Mouse (Mus musculus): ENCODE results near the gene Sqor.

DNA sequence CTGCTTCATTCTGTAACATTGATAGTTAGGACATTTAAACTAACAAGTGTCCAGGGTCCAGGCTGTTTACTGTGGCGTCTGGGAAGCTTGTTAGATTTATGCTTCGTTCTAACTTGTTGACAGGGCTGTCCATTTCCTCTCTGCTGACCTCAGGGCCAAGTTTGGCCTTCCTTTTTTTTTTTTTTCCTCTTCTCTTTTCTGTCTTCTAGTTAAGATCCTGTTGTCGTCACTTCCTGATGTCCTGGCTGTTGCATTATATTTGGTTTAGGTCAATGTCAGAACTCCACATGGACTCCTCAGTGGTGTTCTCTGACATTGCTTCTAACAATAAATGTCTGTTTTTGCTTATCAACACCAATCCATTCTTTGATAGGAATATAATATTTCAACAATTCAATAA lies 15.4 kb downstream of the Sqor start:
- TF ChIP-seq CTCF (IDR thresholded peaks at IDR 0.05; ENCODE audit: borderline replicate concordance, extremely low read depth, insufficient read depth, insufficient read length) (no peak), POLR2A (IDR thresholded peaks at IDR 0.05; ENCODE audit: borderline replicate concordance, extremely low read depth, insufficient read depth, insufficient read length, poor library complexity, severe bottlenecking) (no peak)
